Mouse (Mus musculus) midbrain, postnatal 0 days (tissue): Measurements from ENCODE around the gene Gbgt1. TPM values are rescaled to one million over a fixed set of nuclear protein-coding genes. Genes with fewer than 3 reads are reported as not detected.
A peak's percentile ranks its signal among the peaks of the same experiment; 100 is the strongest.

Experiments
- ATAC-seq: fragments of 200-750 bp; cut with Nextera tagmentation; 2 replicates; pipeline ENCODE4 v1.8.0; 2017; ENCODE audit warnings: moderate number of reproducible peaks, mild to moderate bottlenecking, moderate TSS enrichment, moderate library complexity; ENCODE audit not compliant: low FRiP score
- DNase-seq: peaks from one replicate; pipeline ENCODE4 v3.0.0-alpha.2; 2015; ENCODE audit warnings: low spot score
- H3K27ac ChIP-seq: fragments of 300-500 bp; sonication (generic); 2 replicates; pipeline ENCODE4 v1.5.1; 2014; ENCODE audit warnings: low read depth, mild to moderate bottlenecking, low read length, mixed read lengths
- H3K27me3 ChIP-seq: fragments of 300-500 bp; sonication (generic); 2 replicates; pipeline ENCODE4 v1.6.1; 2014; ENCODE audit warnings: low read length, control low read depth, mixed read lengths; ENCODE audit not compliant: insufficient read depth
- H3K36me3 ChIP-seq: fragments of 300-500 bp; sonication (generic); 2 replicates; pipeline ENCODE4 v1.6.1; 2014; ENCODE audit warnings: low read length, control low read depth, mixed read lengths; ENCODE audit not compliant: insufficient read depth
- H3K4me1 ChIP-seq: fragments of 300-500 bp; sonication (generic); 2 replicates; pipeline ENCODE4 v1.6.1; 2014; ENCODE audit warnings: mild to moderate bottlenecking, control low read depth, antibody characterized with exemption, low read length, mixed read lengths; ENCODE audit not compliant: insufficient read depth
- H3K4me2 ChIP-seq: fragments of 300-500 bp; sonication (generic); 2 replicates; pipeline ENCODE4 v1.6.1; 2014; ENCODE audit warnings: low read depth, mild to moderate bottlenecking, low read length, mixed read lengths; ENCODE audit not compliant: poor library complexity, severe bottlenecking
- H3K4me3 ChIP-seq: fragments of 300-500 bp; sonication (generic); 2 replicates; pipeline ENCODE4 v1.5.1; 2014; ENCODE audit warnings: low read depth, mild to moderate bottlenecking, low read length, moderate library complexity
- H3K9ac ChIP-seq: fragments of 300-500 bp; sonication (generic); replicated peaks from 2 replicates; pipeline ENCODE4 v1.6.1; 2014; ENCODE audit warnings: mild to moderate bottlenecking, low read length, moderate library complexity, mixed read lengths; ENCODE audit not compliant: poor library complexity, severe bottlenecking
- H3K9me3 ChIP-seq: fragments of 300-500 bp; sonication (generic); 2 replicates; pipeline ENCODE4 v1.6.1; 2016; ENCODE audit warnings: low read length, control low read depth
- CTCF ChIP-seq: IDR thresholded peaks from 2 replicates; pipeline ENCODE4 v1.5.1; 2016; ENCODE audit warnings: antibody characterized with exemption, mild to moderate bottlenecking
- WGBS: fragments of 180-500 bp; shearing (Covaris S2); extraction: QIAGEN DNeasy Blood & Tissue Kit; methylation state at CpG from one replicate; pipeline ENCODE4 v1.1.7; 2014; 5-methylcytosine and 5-hydroxymethylcytosine counted together
- polyA plus RNA-seq: library from polyadenylated mRNA; unstranded; fragments of >200 nt; fragmentation: Nextera tagmentation; extraction: Ambion mirVana; gene quantifications from 2 replicates; pipeline ENCODE4 v1.2.1, GENCODE M21; 2015
- total RNA-seq: library from RNA; depleted of rRNA; stranded (reverse); fragments of >200 nt; gene quantifications from 2 replicates; pipeline ENCODE4 v1.2.3, GENCODE M21; 2014

Gbgt1 gene
- total and polyA plus RNA-seq, 2 experiments from 2014 or later: 0.81 to 5.4 TPM

GRCm38 (mm10) chr2:28535263-28535540 lies 38.5 kb downstream of the Gbgt1 start:
- Histone ChIP-seq H3K27ac (peak overlapping the region; percentile 77; the same call in 1 of the 2 replicates), H3K4me1 (peaks cover 56% of the 10 kb centered on the region), H3K36me3 (no peaks in the 10 kb centered on the region; the same call in 1 of the 2 replicates), H3K4me2 (peak overlapping the region; percentile 81), H3K9me3 (no peaks in the 10 kb centered on the region), H3K27me3 (no peaks in the 10 kb centered on the region), H3K9ac (peak overlapping the region; percentile 64; the same call in 1 of the 2 replicates), H3K4me3 (0 out of 2 replicates have a peak overlapping the region, but pooled peaks have one; percentile 2)
- DNase-seq (no peak), ATAC-seq (no peak)
- no peak for TF ChIP-seq CTCF
- 36% methylated on average over 4 of the region's 4 CpGs for WGBS

GRCm38 (mm10) chr2:28535650-28536049 lies 39.0 kb downstream of the Gbgt1 start:
- Histone ChIP-seq H3K9ac (no peak overlapping the region), H3K4me1 (peaks cover 59% of the 10 kb centered on the region), H3K4me2 (peak overlapping the region; percentile 81), H3K4me3 (no peak overlapping the region), H3K27me3 (no peaks in the 10 kb centered on the region), H3K36me3 (peaks cover 1% of the 10 kb centered on the region; the same call in 1 of the 2 replicates), H3K9me3 (no peaks in the 10 kb centered on the region), H3K27ac (0 out of 2 replicates have a peak overlapping the region, but pooled peaks have one; percentile 18)
- peak; percentile 63 for DNase-seq
- WGBS: 27% methylated on average over 7 of the region's 7 CpGs
- no peak for TF ChIP-seq CTCF
- no peak for ATAC-seq

- TF ChIP-seq CTCF: no peak
- H3K4me1 ChIP-seq: peaks cover 59% of the 10 kb centered on the region
- H3K4me3 ChIP-seq: no peak overlapping the region
- no peak overlapping the region for H3K4me2 ChIP-seq
- H3K27me3 ChIP-seq: no peaks in the 10 kb centered on the region
- no peak overlapping the region for H3K9ac ChIP-seq
- 71% methylated on average over 4 of the region's 4 CpGs for WGBS
- H3K27ac ChIP-seq: 0 out of 2 replicates have a peak overlapping the region, but pooled peaks have one; percentile 18
- peaks cover 3% of the 10 kb centered on the region; the same call in 1 of the 2 replicates for H3K36me3 ChIP-seq
- DNase-seq: no peak
- no peak for ATAC-seq
- H3K9me3 ChIP-seq: no peaks in the 10 kb centered on the region
Observed at GRCm38 (mm10) chr2:28536166-28536565, 39.5 kb downstream of the Gbgt1 start.

DNA sequence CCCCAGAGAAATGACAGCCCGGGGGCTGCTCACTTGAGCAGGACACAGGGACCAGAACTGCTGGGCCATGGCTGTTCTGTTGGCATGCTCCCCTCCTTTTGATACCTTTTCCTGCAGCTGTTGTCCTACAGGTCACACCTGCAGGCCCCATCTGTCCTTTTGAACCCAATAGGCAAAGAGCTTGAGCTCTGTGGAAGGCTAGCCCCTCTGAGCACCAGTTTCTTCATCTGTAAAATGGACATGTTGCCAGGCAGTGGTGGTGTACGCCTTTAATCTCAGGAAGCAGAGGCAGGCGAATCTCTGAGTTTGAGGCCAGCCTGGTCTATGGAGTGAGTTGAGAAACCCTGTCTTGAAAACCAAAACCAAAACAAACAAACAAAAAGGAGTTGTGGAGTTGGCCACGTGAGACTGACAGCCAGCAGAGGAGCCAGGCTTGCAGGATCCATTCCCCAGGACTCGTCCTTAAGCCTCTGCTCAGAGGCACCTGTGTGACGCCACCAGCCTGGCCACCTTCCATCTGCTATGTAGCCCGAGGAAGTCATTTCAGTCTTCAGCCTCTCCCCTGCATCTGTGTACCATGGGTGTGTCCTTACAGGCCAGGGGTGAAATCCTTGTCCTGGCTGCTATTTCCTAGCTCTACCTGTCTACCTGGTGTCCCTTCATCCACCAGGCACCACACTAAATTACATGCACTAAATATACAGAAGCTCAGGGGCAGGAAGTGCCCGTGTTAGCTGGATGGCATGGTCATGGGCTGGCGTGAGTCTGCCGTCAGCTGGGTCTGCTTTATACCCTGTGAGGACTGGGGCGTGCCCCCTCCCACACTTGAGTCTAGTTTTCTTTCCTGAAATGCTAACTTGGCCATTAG lies 40.3 kb downstream of the Gbgt1 start:
- Histone ChIP-seq H3K27me3 (no peaks in the 10 kb centered on the region), H3K36me3 (peaks cover 5% of the 10 kb centered on the region), H3K4me1 (peaks cover 59% of the 10 kb centered on the region), H3K9me3 (no peaks in the 10 kb centered on the region), H3K9ac (no peak overlapping the region), H3K4me3 (no peak overlapping the region), H3K4me2 (peak overlapping the region; percentile 20; the same call in 1 of the 2 replicates), H3K27ac (0 out of 2 replicates have a peak overlapping the region, but pooled peaks have one; percentile 55)
- DNase-seq (no peak), ATAC-seq (no peak)
- 58% methylated on average over 11 of the region's 11 CpGs for WGBS
- TF ChIP-seq CTCF: no peak

DNA sequence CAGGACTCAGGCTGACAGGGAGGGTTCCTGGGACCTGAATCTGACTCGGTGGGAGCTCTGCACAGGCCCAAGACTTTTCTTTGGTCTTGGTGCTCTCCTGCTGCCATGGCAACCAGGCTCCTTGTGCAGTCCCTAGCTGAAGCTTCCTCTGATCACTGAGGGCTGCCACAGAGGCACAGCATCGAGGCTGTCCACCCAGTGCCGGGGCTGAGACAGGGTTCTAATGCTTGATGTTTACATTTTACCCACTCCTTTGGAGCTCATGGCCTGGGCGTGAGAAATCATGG lies 40.9 kb downstream of the Gbgt1 start:
- peak overlapping the region; percentile 55; the same call in 1 of the 2 replicates for H3K27ac ChIP-seq
- H3K27me3 ChIP-seq: no peaks in the 10 kb centered on the region
- DNase-seq: no peak
- H3K9me3 ChIP-seq: no peaks in the 10 kb centered on the region
- no peak for ATAC-seq
- no peak overlapping the region for H3K9ac ChIP-seq
- no peak overlapping the region for H3K4me3 ChIP-seq
- H3K4me1 ChIP-seq: peaks cover 54% of the 10 kb centered on the region
- 10% methylated on average over 4 of the region's 4 CpGs for WGBS
- TF ChIP-seq CTCF: no peak
- peak overlapping the region; percentile 20; the same call in 1 of the 2 replicates for H3K4me2 ChIP-seq
- H3K36me3 ChIP-seq: peaks cover 10% of the 10 kb centered on the region

GRCm38 (mm10) chr2:28537995-28538816 lies 41.5 kb downstream of the Gbgt1 start:
- Histone ChIP-seq H3K27me3 (no peaks in the 10 kb centered on the region), H3K9me3 (no peaks in the 10 kb centered on the region), H3K4me1 (peaks cover 49% of the 10 kb centered on the region), H3K36me3 (peaks cover 15% of the 10 kb centered on the region), H3K4me3 (no peak overlapping the region), H3K9ac (no peak overlapping the region; the same call in 1 of the 2 replicates), H3K27ac (peak overlapping the region; percentile 55), H3K4me2 (no peak overlapping the region)
- no peak for ATAC-seq
- WGBS: 54% methylated on average over 8 of the region's 8 CpGs
- TF ChIP-seq CTCF: no peak
- no peak for DNase-seq
